Mouse (Mus musculus): ENCODE data around the gene Zg16. TPM values are rescaled to one million over a fixed set of nuclear protein-coding genes. Genes with fewer than 3 reads are reported as not detected.
"Not testable (repeated sequence)": the region's sequence is repeated elsewhere in the genome, so short reads cannot be mapped to it uniquely, and the experiment has no call there.

Zg16 gene
- not detected in 2 replicates for polyA plus RNA-seq (2015; fragmentation: Nextera tagmentation; extraction: Ambion mirVana)

- not testable (repeated sequence) for H3K4me3 ChIP-seq; ATAC-seq (ENCODE audit: low FRiP score, low read depth); H3K36me3 ChIP-seq; H3K4me2 ChIP-seq (replicated peaks); H3K9me3 ChIP-seq; H3K4me1 ChIP-seq; H3K27me3 ChIP-seq; H3K9ac ChIP-seq; H3K27ac ChIP-seq
- 84% methylated on average over 6 of the region's 6 CpGs for WGBS
Observed at GRCm38 (mm10) chr7:127087278-127088010, at the start of gene Zg16. TSS of gene Zg16 (minus strand) at chr7:127087328.

GRCm38 (mm10) chr7:127136181-127137071, 49.3 kb upstream of the Zg16 start:
- Histone ChIP-seq H3K9me3 (no peaks in the 10 kb centered on the region), H3K4me3 (no peak overlapping the region), H3K27me3 (no peaks in the 10 kb centered on the region; the same call in 1 of the 2 replicates), H3K36me3 (no peaks in the 10 kb centered on the region), H3K27ac (no peak overlapping the region), H3K9ac (no peak overlapping the region), H3K4me1 (no peaks in the 10 kb centered on the region), H3K4me2 (replicated peaks) (no peak overlapping the region)
- no peak for ATAC-seq (ENCODE audit: low FRiP score, low read depth)
- WGBS: 84% methylated on average over 22 of the region's 22 CpGs

DNA sequence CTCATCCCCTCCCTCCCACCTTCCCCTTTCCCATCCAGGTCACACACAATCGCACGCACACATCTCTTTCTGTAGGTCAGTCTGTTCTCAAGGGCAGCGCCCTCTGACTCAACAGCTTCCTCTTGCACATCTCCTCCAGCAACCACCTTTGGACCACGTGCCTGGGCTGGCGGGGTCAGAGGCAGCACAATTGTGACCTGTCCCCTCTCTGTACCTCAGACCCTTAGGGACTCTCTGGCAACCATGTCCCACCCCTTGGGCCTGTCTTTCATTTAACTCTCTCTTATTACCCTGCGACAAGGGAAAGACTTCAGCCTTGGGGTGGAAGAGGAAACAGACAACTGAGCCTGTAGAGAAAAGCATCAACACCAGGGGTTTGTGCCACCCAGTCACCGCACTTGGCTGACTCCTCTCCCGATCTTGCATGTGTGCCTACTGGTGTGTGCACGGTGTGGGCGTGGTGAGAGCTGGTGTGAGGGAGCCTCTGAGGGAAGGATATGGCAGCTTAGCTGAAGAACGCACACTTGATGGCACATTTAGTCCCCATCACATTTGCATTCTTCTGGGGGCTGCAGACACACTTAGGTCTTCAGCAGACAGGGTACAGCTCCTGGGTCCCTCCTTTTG, 47.8 kb upstream of the Zg16 start:
- Histone ChIP-seq H3K4me1 (no peaks in the 10 kb centered on the region), H3K9ac (no peak overlapping the region), H3K36me3 (no peaks in the 10 kb centered on the region), H3K27me3 (no peaks in the 10 kb centered on the region; the same call in 1 of the 2 replicates), H3K27ac (no peak overlapping the region), H3K9me3 (no peaks in the 10 kb centered on the region), H3K4me3 (no peak overlapping the region), H3K4me2 (replicated peaks) (no peak overlapping the region)
- ATAC-seq (ENCODE audit: low FRiP score, low read depth): no peak
- 81% methylated on average over 11 of the region's 11 CpGs for WGBS

DNA sequence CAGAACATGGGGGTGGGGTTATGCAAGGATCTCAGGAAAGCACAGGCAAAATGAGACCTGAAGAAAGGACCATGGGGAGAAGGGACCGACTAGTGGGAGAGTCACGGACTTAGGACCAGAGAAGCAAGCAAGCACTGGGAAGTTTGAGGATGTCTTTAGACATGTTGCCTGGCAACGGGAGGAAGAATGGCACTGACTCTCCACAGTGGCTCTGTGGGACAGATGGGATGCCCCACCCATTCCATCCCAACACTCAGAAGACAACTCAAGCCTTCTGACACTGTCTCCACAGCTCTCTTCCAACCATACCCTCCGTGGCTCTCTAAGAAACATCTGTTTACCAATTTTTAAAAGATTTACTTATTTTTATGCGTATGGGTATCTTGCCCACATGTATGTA, 46.0 kb upstream of the Zg16 start:
- Histone ChIP-seq H3K36me3 (no peaks in the 10 kb centered on the region), H3K27me3 (no peaks in the 10 kb centered on the region; the same call in 1 of the 2 replicates), H3K4me3 (no peak overlapping the region), H3K9me3 (no peaks in the 10 kb centered on the region), H3K27ac (no peak overlapping the region), H3K4me1 (no peaks in the 10 kb centered on the region), H3K4me2 (replicated peaks) (no peak overlapping the region), H3K9ac (no peak overlapping the region)
- WGBS: 72% methylated on average over 5 of the region's 5 CpGs
- ATAC-seq (ENCODE audit: low FRiP score, low read depth): no peak

DNA sequence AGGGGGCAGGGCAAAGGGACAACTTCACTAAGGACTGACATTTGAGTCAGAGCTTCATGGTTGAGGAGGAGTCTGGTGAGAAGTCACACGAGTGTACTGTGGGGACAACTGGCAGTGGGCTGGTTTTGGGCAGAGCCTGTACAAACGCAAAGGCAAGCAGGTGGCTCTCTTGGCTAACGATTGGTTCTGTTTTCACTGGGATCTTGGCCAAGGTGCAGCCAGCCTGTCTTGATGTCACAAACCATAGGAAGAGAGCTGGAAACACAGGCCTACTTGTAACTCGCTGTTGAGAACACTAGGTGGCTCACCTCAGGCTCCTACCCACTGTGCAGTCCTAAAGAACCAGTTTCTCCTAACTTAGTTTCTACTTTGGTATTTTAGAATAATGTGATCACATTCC, 42.5 kb upstream of the Zg16 start:
- H3K4me3 ChIP-seq: no peak overlapping the region
- H3K36me3 ChIP-seq: no peaks in the 10 kb centered on the region
- peak; percentile 64; the same call in 1 of the 2 replicates for ATAC-seq (ENCODE audit: low FRiP score, low read depth)
- no peak overlapping the region for H3K9ac ChIP-seq
- H3K9me3 ChIP-seq: peaks cover under 1% of the 10 kb centered on the region; the same call in 1 of the 2 replicates
- no peak overlapping the region for H3K27ac ChIP-seq
- H3K27me3 ChIP-seq: no peaks in the 10 kb centered on the region
- WGBS: 11% methylated on average over 4 of the region's 4 CpGs
- no peaks in the 10 kb centered on the region for H3K4me1 ChIP-seq
- no peak overlapping the region for H3K4me2 ChIP-seq (replicated peaks)

DNA sequence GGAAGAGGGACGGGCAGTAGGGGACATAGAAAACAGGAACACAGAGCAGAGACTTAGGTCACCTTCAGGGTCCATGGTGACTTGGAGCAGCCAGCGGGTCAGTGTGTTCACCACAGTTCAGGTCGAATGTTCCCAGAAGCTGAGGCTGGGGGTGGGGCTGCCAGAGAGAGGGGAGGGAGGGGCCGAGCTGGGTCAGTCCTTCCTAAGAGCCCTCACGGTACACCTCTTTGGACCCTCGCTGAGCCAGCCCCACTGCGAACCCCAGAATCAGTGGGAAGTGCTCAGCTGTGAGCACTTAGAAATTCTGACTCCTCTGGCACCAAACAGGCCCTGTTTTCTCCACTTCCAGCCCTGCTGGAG, 34.8 kb upstream of the Zg16 start, which contains the start of gene Qprt:
TSS of gene Qprt (minus strand) at position 316 of the 360 bp plus-strand sequence.
- peak within 1 kb of the TSS; percentile 7; the same call in 1 of the 2 replicates for H3K4me3 ChIP-seq
- 11% methylated on average over 7 of the region's 7 CpGs for WGBS
- H3K36me3 ChIP-seq: no peaks in the 10 kb centered on the region
- H3K9ac ChIP-seq: no peak within 1 kb of the TSS; the same call in 1 of the 2 replicates
- H3K4me2 ChIP-seq (replicated peaks): peak within 1 kb of the TSS; percentile 30
- no peak within 1 kb of the TSS for H3K27ac ChIP-seq
- peaks cover 8% of the 10 kb centered on the region; the same call in 1 of the 2 replicates for H3K9me3 ChIP-seq
- no peak for ATAC-seq (ENCODE audit: low FRiP score, low read depth)
- H3K4me1 ChIP-seq: peaks cover 14% of the 10 kb centered on the region
- peaks cover 44% of the 10 kb centered on the region for H3K27me3 ChIP-seq

- Histone ChIP-seq H3K27ac (no peak overlapping the region), H3K4me3 (peak overlapping the region; percentile 7; the same call in 1 of the 2 replicates), H3K4me1 (peaks cover 14% of the 10 kb centered on the region), H3K27me3 (peaks cover 44% of the 10 kb centered on the region), H3K9me3 (peaks cover 8% of the 10 kb centered on the region; the same call in 1 of the 2 replicates), H3K36me3 (no peaks in the 10 kb centered on the region), H3K9ac (no peak overlapping the region; the same call in 1 of the 2 replicates), H3K4me2 (replicated peaks) (peak overlapping the region; percentile 30)
- 9% methylated on average over 21 of the region's 21 CpGs for WGBS
- no peak for ATAC-seq (ENCODE audit: low FRiP score, low read depth)
Observed at GRCm38 (mm10) chr7:127121061-127121910, 34.2 kb upstream of the Zg16 start.

- H3K9ac ChIP-seq: no peak overlapping the region
- 0 out of 2 replicates have a peak, but pooled peaks cover under 1% of the 10 kb centered on the region for H3K9me3 ChIP-seq
- no peak for ATAC-seq (ENCODE audit: low FRiP score, low read depth)
- no peak overlapping the region for H3K4me2 ChIP-seq (replicated peaks)
- H3K27me3 ChIP-seq: peaks cover 44% of the 10 kb centered on the region
- H3K27ac ChIP-seq: no peak overlapping the region
- H3K4me1 ChIP-seq: peaks cover 18% of the 10 kb centered on the region
- no peak overlapping the region for H3K4me3 ChIP-seq
- 66% methylated on average over 14 of the region's 14 CpGs for WGBS
- H3K36me3 ChIP-seq: no peaks in the 10 kb centered on the region
Observed at GRCm38 (mm10) chr7:127118671-127119445, 31.7 kb upstream of the Zg16 start.

- no peak overlapping the region for H3K4me3 ChIP-seq
- no peaks in the 10 kb centered on the region for H3K9me3 ChIP-seq
- H3K4me2 ChIP-seq (replicated peaks): no peak overlapping the region
- peak; percentile 16; the same call in 1 of the 2 replicates for ATAC-seq (ENCODE audit: low FRiP score, low read depth)
- H3K36me3 ChIP-seq: no peaks in the 10 kb centered on the region
- peaks cover 22% of the 10 kb centered on the region for H3K4me1 ChIP-seq
- H3K27ac ChIP-seq: no peak overlapping the region
- WGBS: 21% methylated on average over 5 of the region's 5 CpGs
- H3K27me3 ChIP-seq: peaks cover 36% of the 10 kb centered on the region
- H3K9ac ChIP-seq: no peak overlapping the region
Observed at GRCm38 (mm10) chr7:127117948-127118347, 30.8 kb upstream of the Zg16 start.

GRCm38 (mm10) chr7:127116331-127116935, 29.3 kb upstream of the Zg16 start:
- no peaks in the 10 kb centered on the region for H3K9me3 ChIP-seq
- no peak overlapping the region for H3K9ac ChIP-seq
- H3K27me3 ChIP-seq: peaks cover 21% of the 10 kb centered on the region
- WGBS: 61% methylated on average over 11 of the region's 11 CpGs
- H3K4me2 ChIP-seq (replicated peaks): no peak overlapping the region
- H3K36me3 ChIP-seq: no peaks in the 10 kb centered on the region
- H3K27ac ChIP-seq: no peak overlapping the region
- no peak for ATAC-seq (ENCODE audit: low FRiP score, low read depth)
- H3K4me3 ChIP-seq: no peak overlapping the region
- H3K4me1 ChIP-seq: peaks cover 25% of the 10 kb centered on the region
